Mouse (Mus musculus): ENCODE measurements around the gene Siah1a. TPM values are rescaled to one million over a fixed set of nuclear protein-coding genes. Genes with fewer than 3 reads are reported as not detected.

Gene Siah1a
- polyA plus RNA-seq, 1 experiment from 2014 or later, result 94.9 TPM

DNA sequence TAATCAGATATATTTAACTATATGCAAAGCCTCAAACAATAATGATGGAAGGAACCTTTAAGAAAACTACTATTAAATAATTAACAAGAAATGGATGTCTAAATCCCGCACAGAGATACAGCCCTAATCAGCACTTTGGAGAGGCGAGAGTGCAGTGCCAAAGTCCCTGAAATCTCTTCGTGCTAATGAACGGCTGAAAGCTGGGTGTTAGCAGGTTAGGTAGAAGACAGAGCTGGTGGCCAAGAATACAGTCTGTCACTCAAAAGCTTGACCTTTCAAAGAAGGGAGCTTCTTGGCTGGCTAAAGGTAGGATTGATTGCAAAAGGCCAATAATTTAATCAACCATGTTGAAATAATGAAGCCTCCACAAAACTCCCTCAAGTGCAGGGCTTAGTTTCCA, 11.6 kb downstream of the Siah1a start:
- Histone ChIP-seq H3K27me3 (replicated peaks; ENCODE audit: control insufficient read depth, insufficient read depth, low read length) (no peaks in the 10 kb centered on the region), H3K4me3 (replicated peaks; ENCODE audit: low read length) (no peak overlapping the region), H3K36me3 (ENCODE audit: control insufficient read depth, insufficient read depth) (no peaks in the 10 kb centered on the region), H3K4me1 (replicated peaks; ENCODE audit: control insufficient read depth, insufficient read depth, low read length) (peaks cover 33% of the 10 kb centered on the region), H3K27ac (ENCODE audit: low read length) (no peak overlapping the region), H3K9ac (replicated peaks; ENCODE audit: low read depth, low read length) (no peak overlapping the region), H3K4me2 (ENCODE audit: low read length) (no peak overlapping the region), H3K9me3 (ENCODE audit: control insufficient read depth, low read length) (no peaks in the 10 kb centered on the region)
- ATAC-seq, result no peak
- WGBS, result 33% methylated on average over 4 of the region's 4 CpGs

- no peaks in the 10 kb centered on the region for H3K27me3 ChIP-seq (replicated peaks; ENCODE audit: control insufficient read depth, insufficient read depth, low read length)
- H3K4me1 ChIP-seq (replicated peaks; ENCODE audit: control insufficient read depth, insufficient read depth, low read length), result peaks cover 45% of the 10 kb centered on the region
- no peak overlapping the region for H3K4me2 ChIP-seq (ENCODE audit: low read length)
- no peaks in the 10 kb centered on the region for H3K9me3 ChIP-seq (ENCODE audit: control insufficient read depth, low read length)
- ATAC-seq, result no peak
- no peak overlapping the region for H3K4me3 ChIP-seq (replicated peaks; ENCODE audit: low read length)
- H3K9ac ChIP-seq (replicated peaks; ENCODE audit: low read depth, low read length), result no peak overlapping the region
- no peak overlapping the region for H3K27ac ChIP-seq (ENCODE audit: low read length)
- WGBS, result 93% methylated on average over 1 of the region's 1 CpGs
- no peaks in the 10 kb centered on the region for H3K36me3 ChIP-seq (ENCODE audit: control insufficient read depth, insufficient read depth)
These were observed 14.9 kb downstream of the Siah1a start for GRCm38 (mm10) chr8:86730860-86731259.

GRCm38 (mm10) chr8:86730303-86730702, 15.4 kb downstream of the Siah1a start:
- no peaks in the 10 kb centered on the region for H3K9me3 ChIP-seq (ENCODE audit: control insufficient read depth, low read length)
- H3K4me2 ChIP-seq (ENCODE audit: low read length), result no peak overlapping the region
- no peaks in the 10 kb centered on the region for H3K36me3 ChIP-seq (ENCODE audit: control insufficient read depth, insufficient read depth)
- no peak overlapping the region; the same call in 1 of the 2 replicates for H3K27ac ChIP-seq (ENCODE audit: low read length)
- no peak for ATAC-seq
- H3K27me3 ChIP-seq (replicated peaks; ENCODE audit: control insufficient read depth, insufficient read depth, low read length), result no peaks in the 10 kb centered on the region
- 36% methylated on average over 3 of the region's 3 CpGs for WGBS
- H3K9ac ChIP-seq (replicated peaks; ENCODE audit: low read depth, low read length), result no peak overlapping the region
- H3K4me1 ChIP-seq (replicated peaks; ENCODE audit: control insufficient read depth, insufficient read depth, low read length), result peaks cover 39% of the 10 kb centered on the region
- H3K4me3 ChIP-seq (replicated peaks; ENCODE audit: low read length), result no peak overlapping the region

GRCm38 (mm10) chr8:86728224-86728950, 17.3 kb downstream of the Siah1a start:
- ATAC-seq, result no peak
- no peaks in the 10 kb centered on the region for H3K36me3 ChIP-seq (ENCODE audit: control insufficient read depth, insufficient read depth)
- 70% methylated on average over 19 of the region's 19 CpGs for WGBS

DNA sequence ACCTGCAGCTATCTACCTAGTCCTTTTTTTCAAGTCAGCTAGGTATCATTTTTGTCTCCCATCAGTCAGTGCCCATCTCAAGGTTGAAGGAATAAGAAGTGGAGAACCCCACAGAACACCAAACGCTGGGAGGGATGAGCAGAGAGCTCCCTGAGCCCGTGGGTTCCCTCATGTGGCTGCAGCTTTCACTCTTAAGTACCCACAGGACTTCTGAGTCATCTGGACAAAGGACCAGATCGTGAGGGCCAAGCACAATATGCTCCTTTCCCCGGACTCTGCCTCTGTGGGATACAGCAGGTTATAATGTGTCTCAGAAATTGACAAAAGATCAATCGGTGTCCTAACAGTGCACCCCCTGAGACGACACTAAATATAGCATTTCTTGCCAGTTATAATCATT, 18.8 kb downstream of the Siah1a start:
- Histone ChIP-seq H3K4me1 (replicated peaks; ENCODE audit: control insufficient read depth, insufficient read depth, low read length) (peaks cover 29% of the 10 kb centered on the region), H3K9ac (replicated peaks; ENCODE audit: low read depth, low read length) (no peak overlapping the region), H3K27ac (ENCODE audit: low read length) (no peak overlapping the region), H3K4me2 (ENCODE audit: low read length) (no peak overlapping the region), H3K4me3 (replicated peaks; ENCODE audit: low read length) (no peak overlapping the region), H3K27me3 (replicated peaks; ENCODE audit: control insufficient read depth, insufficient read depth, low read length) (no peaks in the 10 kb centered on the region), H3K9me3 (ENCODE audit: control insufficient read depth, low read length) (no peaks in the 10 kb centered on the region), H3K36me3 (ENCODE audit: control insufficient read depth, insufficient read depth) (peaks cover 2% of the 10 kb centered on the region; the same call in 1 of the 2 replicates)
- no peak for ATAC-seq
- 65% methylated on average over 6 of the region's 6 CpGs for WGBS

More at GRCm38 (mm10) chr8:86728224-86728950, 17.3 kb downstream of the Siah1a start:
- no peak overlapping the region for H3K27ac ChIP-seq (ENCODE audit: low read length)
- peaks cover 29% of the 10 kb centered on the region for H3K4me1 ChIP-seq (replicated peaks; ENCODE audit: control insufficient read depth, insufficient read depth, low read length)
- H3K4me3 ChIP-seq (replicated peaks; ENCODE audit: low read length), result no peak overlapping the region
- H3K9me3 ChIP-seq (ENCODE audit: control insufficient read depth, low read length), result no peaks in the 10 kb centered on the region
- H3K4me2 ChIP-seq (ENCODE audit: low read length), result no peak overlapping the region
- H3K27me3 ChIP-seq (replicated peaks; ENCODE audit: control insufficient read depth, insufficient read depth, low read length), result no peaks in the 10 kb centered on the region
- H3K9ac ChIP-seq (replicated peaks; ENCODE audit: low read depth, low read length), result no peak overlapping the region

DNA sequence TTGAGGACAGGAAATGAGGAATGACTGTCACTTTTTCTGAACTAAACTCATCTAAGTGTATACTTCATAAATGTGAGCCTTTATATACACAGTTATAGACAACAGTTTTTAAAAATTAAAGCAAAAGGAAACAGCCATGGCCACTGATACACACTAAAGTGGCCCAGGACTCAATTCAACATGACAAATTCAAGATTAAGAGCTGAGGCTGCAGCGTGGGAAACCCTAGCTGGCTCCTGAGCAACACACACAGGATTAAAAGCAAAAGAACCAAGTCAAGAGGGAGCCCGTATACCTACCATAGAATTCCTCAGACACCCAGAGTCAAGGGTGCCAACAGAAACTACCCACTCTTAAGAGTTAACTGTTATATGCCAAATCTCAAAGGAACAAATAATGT, 24.2 kb downstream of the Siah1a start:
- Histone ChIP-seq H3K4me3 (replicated peaks; ENCODE audit: low read length) (no peak overlapping the region), H3K27ac (ENCODE audit: low read length) (no peak overlapping the region), H3K9me3 (ENCODE audit: control insufficient read depth, low read length) (no peaks in the 10 kb centered on the region), H3K9ac (replicated peaks; ENCODE audit: low read depth, low read length) (no peak overlapping the region), H3K27me3 (replicated peaks; ENCODE audit: control insufficient read depth, insufficient read depth, low read length) (no peaks in the 10 kb centered on the region), H3K4me1 (replicated peaks; ENCODE audit: control insufficient read depth, insufficient read depth, low read length) (no peaks in the 10 kb centered on the region), H3K4me2 (ENCODE audit: low read length) (no peak overlapping the region), H3K36me3 (ENCODE audit: control insufficient read depth, insufficient read depth) (peaks cover 2% of the 10 kb centered on the region; the same call in 1 of the 2 replicates)
- 94% methylated on average over 2 of the region's 2 CpGs for WGBS
- ATAC-seq, result no peak

DNA sequence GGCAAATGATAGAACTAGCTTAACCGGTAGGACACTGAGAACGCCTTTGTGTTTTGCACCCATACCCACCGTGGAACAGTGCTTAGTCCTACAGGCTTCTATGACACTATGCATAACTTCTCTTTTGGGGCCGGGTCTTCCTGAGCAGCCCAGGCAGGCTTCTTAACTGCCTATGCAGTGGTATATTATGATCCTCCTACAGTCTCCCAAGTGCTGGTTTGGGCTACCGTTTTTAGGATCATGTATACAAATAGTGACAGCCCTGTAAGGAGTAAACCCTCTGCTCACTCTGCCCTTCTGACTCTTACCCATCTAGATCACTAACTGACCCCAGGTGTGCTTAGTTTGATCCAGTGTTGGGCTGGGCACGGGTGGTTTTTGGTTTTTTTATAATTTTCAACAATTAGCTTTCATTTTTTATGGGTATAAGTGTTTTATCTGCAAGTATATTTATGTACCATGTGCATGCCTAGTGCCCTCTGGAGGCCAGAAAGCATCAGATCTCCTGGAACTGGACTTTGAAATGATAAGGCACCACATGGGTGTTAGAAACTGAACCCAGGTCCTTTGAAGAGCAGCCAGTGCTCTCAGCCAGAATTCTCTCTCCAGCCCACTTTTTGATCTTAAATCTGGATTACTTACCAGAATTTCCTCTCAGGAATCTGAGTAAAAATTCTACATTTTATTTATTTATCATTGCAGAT, 24.8 kb downstream of the Siah1a start:
- 95% methylated on average over 6 of the region's 6 CpGs for WGBS
- Histone ChIP-seq H3K27ac (ENCODE audit: low read length) (no peak overlapping the region), H3K4me3 (replicated peaks; ENCODE audit: low read length) (no peak overlapping the region), H3K36me3 (ENCODE audit: control insufficient read depth, insufficient read depth) (peaks cover 2% of the 10 kb centered on the region; the same call in 1 of the 2 replicates), H3K27me3 (replicated peaks; ENCODE audit: control insufficient read depth, insufficient read depth, low read length) (no peaks in the 10 kb centered on the region), H3K9me3 (ENCODE audit: control insufficient read depth, low read length) (no peaks in the 10 kb centered on the region), H3K9ac (replicated peaks; ENCODE audit: low read depth, low read length) (no peak overlapping the region), H3K4me2 (ENCODE audit: low read length) (no peak overlapping the region), H3K4me1 (replicated peaks; ENCODE audit: control insufficient read depth, insufficient read depth, low read length) (no peaks in the 10 kb centered on the region)
- no peak for ATAC-seq

GRCm38 (mm10) chr8:86719368-86719767, 26.4 kb downstream of the Siah1a start:
- 90% methylated on average over 1 of the region's 1 CpGs for WGBS
- no peak overlapping the region for H3K27ac ChIP-seq (ENCODE audit: low read length)
- no peaks in the 10 kb centered on the region for H3K27me3 ChIP-seq (replicated peaks; ENCODE audit: control insufficient read depth, insufficient read depth, low read length)
- no peak overlapping the region for H3K4me2 ChIP-seq (ENCODE audit: low read length)
- H3K9ac ChIP-seq (replicated peaks; ENCODE audit: low read depth, low read length), result no peak overlapping the region
- ATAC-seq, result no peak
- H3K4me1 ChIP-seq (replicated peaks; ENCODE audit: control insufficient read depth, insufficient read depth, low read length), result peaks cover 7% of the 10 kb centered on the region
- H3K9me3 ChIP-seq (ENCODE audit: control insufficient read depth, low read length), result no peaks in the 10 kb centered on the region
- H3K4me3 ChIP-seq (replicated peaks; ENCODE audit: low read length), result no peak overlapping the region
- peaks cover 5% of the 10 kb centered on the region; the same call in 1 of the 2 replicates for H3K36me3 ChIP-seq (ENCODE audit: control insufficient read depth, insufficient read depth)

DNA sequence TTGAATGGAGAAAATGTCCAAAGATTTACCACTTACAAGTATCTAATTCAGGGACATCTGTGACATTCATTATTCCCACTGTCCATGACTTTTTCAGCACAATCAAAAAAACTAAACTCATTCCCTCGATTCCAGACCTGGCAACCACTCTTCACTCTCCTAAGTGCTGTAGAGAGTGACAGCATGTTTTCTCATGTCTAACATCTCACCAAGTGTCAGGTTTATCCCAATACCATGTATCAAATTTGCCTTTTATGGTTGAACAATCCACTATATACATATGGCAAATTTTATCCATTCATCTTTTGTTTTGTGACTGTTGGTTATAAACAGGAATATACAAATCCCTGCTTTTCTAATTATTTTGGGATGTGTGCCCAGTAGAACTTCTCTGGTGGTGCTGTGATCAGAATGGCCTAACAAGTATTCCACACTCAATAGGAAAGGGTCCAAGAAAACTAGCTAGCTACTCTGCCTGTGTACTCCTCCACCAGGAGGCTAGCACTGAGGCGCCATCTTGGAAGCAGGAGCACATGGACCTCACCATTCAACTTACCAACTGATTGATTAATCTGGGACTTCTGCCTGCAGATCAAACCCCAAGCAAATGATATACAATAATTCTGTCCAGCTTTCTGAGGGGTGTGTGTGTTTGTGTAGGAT, 27.3 kb downstream of the Siah1a start:
- Histone ChIP-seq H3K4me2 (ENCODE audit: low read length) (no peak overlapping the region), H3K4me1 (replicated peaks; ENCODE audit: control insufficient read depth, insufficient read depth, low read length) (peaks cover 11% of the 10 kb centered on the region), H3K9me3 (ENCODE audit: control insufficient read depth, low read length) (no peaks in the 10 kb centered on the region), H3K27ac (ENCODE audit: low read length) (no peak overlapping the region), H3K36me3 (ENCODE audit: control insufficient read depth, insufficient read depth) (peaks cover 5% of the 10 kb centered on the region; the same call in 1 of the 2 replicates), H3K4me3 (replicated peaks; ENCODE audit: low read length) (no peak overlapping the region), H3K27me3 (replicated peaks; ENCODE audit: control insufficient read depth, insufficient read depth, low read length) (no peaks in the 10 kb centered on the region), H3K9ac (replicated peaks; ENCODE audit: low read depth, low read length) (no peak overlapping the region)
- no peak for ATAC-seq
- 75% methylated on average over 2 of the region's 2 CpGs for WGBS
